In genomic region chr1:48276206-48276605, GRCm38 (mm10) we compare ENCODE assay signal across 12 mouse cellular contexts.
DNase-seq lines count a peak whose midpoint lies in the region; ATAC-seq lines count a peak whose summit lies in the region.
"Had no signal": no experiment of that assay in that cellular context is flagged by ENCODE, and none has a peak within 500 bp of the region (broad histone marks: within the 10 kb centered on the region; RNA-seq: fewer than 3 reads in every experiment).

No protein-coding gene starts in this region.

- WGBS in limb, embryonic 13.5 days = 64% methylated on average over 7 of the region's 7 CpGs
- 93% methylated on average over 7 of the region's 7 CpGs for WGBS in limb, embryonic 10.5 days
- 78% methylated on average over 7 of the region's 7 CpGs for WGBS in neural tube, embryonic 15.5 days

- no peak overlapping the region for H3K4me3 ChIP-seq in limb, embryonic 13.5 days
- H3K4me3 ChIP-seq in limb, embryonic 10.5 days = no peak overlapping the region
- H3K4me3 ChIP-seq in neural tube, embryonic 15.5 days (replicated peaks) = no peak overlapping the region
- H3K4me3 ChIP-seq: embryonic facial prominence, embryonic 13.5 days; liver, embryonic 12.5 days; midbrain, embryonic 10.5 days had no signal

- H3K36me3 ChIP-seq in limb, embryonic 13.5 days = no peaks in the 10 kb centered on the region
- H3K36me3 ChIP-seq in limb, embryonic 10.5 days = no peaks in the 10 kb centered on the region
- H3K36me3 ChIP-seq in neural tube, embryonic 15.5 days = no peaks in the 10 kb centered on the region
- H3K36me3 ChIP-seq: embryonic facial prominence, embryonic 13.5 days; liver, embryonic 12.5 days; midbrain, embryonic 10.5 days had no signal

- no peak for DNase-seq in limb, embryonic 10.5 days (ENCODE audit: low spot score)
- DNase-seq in cerebellum, postnatal 25 days = peak; percentile 94 to 97
- DNase-seq in layer of hippocampus, postnatal 14 days (ENCODE audit: low spot score in 2 of 2) = peak; percentile 4 to 33
- DNase-seq in right cerebral cortex, postnatal 25 days = peak; percentile 4
- DNase-seq in kidney, adult 9 months = no peak
- DNase-seq: heart, adult 11 months had no signal

- H3K27me3 ChIP-seq in limb, embryonic 13.5 days = no peaks in the 10 kb centered on the region
- H3K27me3 ChIP-seq in limb, embryonic 10.5 days (ENCODE audit: low read depth, poor library complexity, severe bottlenecking) = no peaks in the 10 kb centered on the region
- no peaks in the 10 kb centered on the region for H3K27me3 ChIP-seq in neural tube, embryonic 15.5 days (replicated peaks)
- H3K27me3 ChIP-seq: embryonic facial prominence, embryonic 13.5 days; liver, embryonic 12.5 days had no signal

- no peaks in the 10 kb centered on the region for H3K9me3 ChIP-seq in limb, embryonic 13.5 days
- no peaks in the 10 kb centered on the region for H3K9me3 ChIP-seq in limb, embryonic 10.5 days (replicated peaks)
- no peaks in the 10 kb centered on the region for H3K9me3 ChIP-seq in neural tube, embryonic 15.5 days (replicated peaks)
- H3K9me3 ChIP-seq: embryonic facial prominence, embryonic 13.5 days; liver, embryonic 12.5 days; midbrain, embryonic 10.5 days had no signal

- no peaks in the 10 kb centered on the region for H3K4me1 ChIP-seq in limb, embryonic 13.5 days
- no peaks in the 10 kb centered on the region for H3K4me1 ChIP-seq in limb, embryonic 10.5 days
- no peaks in the 10 kb centered on the region for H3K4me1 ChIP-seq in neural tube, embryonic 15.5 days
- H3K4me1 ChIP-seq: embryonic facial prominence, embryonic 13.5 days; liver, embryonic 12.5 days; midbrain, embryonic 10.5 days had no signal

- no peak overlapping the region for H3K4me2 ChIP-seq in limb, embryonic 13.5 days (replicated peaks)
- no peak overlapping the region for H3K4me2 ChIP-seq in neural tube, embryonic 15.5 days
- H3K4me2 ChIP-seq: embryonic facial prominence, embryonic 13.5 days; liver, embryonic 12.5 days had no signal

- ATAC-seq in limb, embryonic 13.5 days (ENCODE audit: low FRiP score, low read depth) = peak; percentile 57; the same call in 1 of the 2 replicates
- no peak for ATAC-seq in erythroblast, adult 5-6 weeks (replicated peaks; ENCODE audit: low FRiP score, poor library complexity, severe bottlenecking)
- no peak for ATAC-seq in neural tube, embryonic 15.5 days (ENCODE audit: low FRiP score)
- ATAC-seq: liver, embryonic 12.5 days had no signal

- H3K27ac ChIP-seq in limb, embryonic 13.5 days = no peak overlapping the region
- no peak overlapping the region for H3K27ac ChIP-seq in limb, embryonic 10.5 days
- H3K27ac ChIP-seq in neural tube, embryonic 15.5 days (replicated peaks) = no peak overlapping the region
- H3K27ac ChIP-seq: embryonic facial prominence, embryonic 13.5 days; liver, embryonic 12.5 days; midbrain, embryonic 10.5 days had no signal

- H3K9ac ChIP-seq in limb, embryonic 13.5 days = no peak overlapping the region
- H3K9ac ChIP-seq in neural tube, embryonic 15.5 days (replicated peaks) = no peak overlapping the region
- H3K9ac ChIP-seq: embryonic facial prominence, embryonic 13.5 days; liver, embryonic 12.5 days had no signal

Comparison
In these comparisons a context has a peak if more than half of its experiments do, and no peak if none do; other contexts are left out.
1. DNase-seq: peak in cerebellum, postnatal 25 days (2 of 2), layer of hippocampus, postnatal 14 days (2 of 2) and right cerebral cortex, postnatal 25 days (single experiment); none in limb, embryonic 10.5 days (single experiment) and kidney, adult 9 months (single experiment).